Mouse (Mus musculus): Measurements from ENCODE around the gene Tspan9. TPM values are rescaled to one million over a fixed set of nuclear protein-coding genes. Genes with fewer than 3 reads are reported as not detected.

Tspan9 gene
- total and polyA plus RNA-seq, 2 experiments from 2014 or later: 105 to 332 TPM

- DNase-seq (ENCODE audit: low spot score) (no peak), ATAC-seq (ENCODE audit: insufficient read depth, low read depth) (no peak)
- Histone ChIP-seq H3K27ac (ENCODE audit: low read depth) (no peak overlapping the region), H3K36me3 (replicated peaks; ENCODE audit: control insufficient read depth, insufficient read depth, low read length) (peaks cover 5% of the 10 kb centered on the region; the same call in 1 of the 2 replicates), H3K4me1 (ENCODE audit: control insufficient read depth, insufficient read depth) (peaks cover 28% of the 10 kb centered on the region), H3K9ac (replicated peaks; ENCODE audit: low read depth, low read length) (no peak overlapping the region), H3K4me3 (ENCODE audit: low read depth, low read length) (no peak overlapping the region), H3K4me2 (ENCODE audit: low read depth, low read length) (no peak overlapping the region), H3K27me3 (ENCODE audit: control insufficient read depth, insufficient read depth, low read length) (no peaks in the 10 kb centered on the region), H3K9me3 (replicated peaks; ENCODE audit: control insufficient read depth, low read length) (no peaks in the 10 kb centered on the region)
- no peak for TF ChIP-seq EP300 (IDR thresholded peaks at IDR 0.05; ENCODE audit: low read depth)
- no peak for TF ChIP-seq CTCF (IDR thresholded peaks at IDR 0.05; ENCODE audit: low read depth)
- 77% methylated on average over 6 of the region's 6 CpGs for WGBS
Measured at GRCm38 (mm10) chr6:128062784-128063183, 80.6 kb downstream of the Tspan9 start.

GRCm38 (mm10) chr6:128062216-128062615, 81.2 kb downstream of the Tspan9 start:
- no peak overlapping the region for H3K4me3 ChIP-seq (ENCODE audit: low read depth, low read length)
- no peak overlapping the region for H3K9ac ChIP-seq (replicated peaks; ENCODE audit: low read depth, low read length)
- no peaks in the 10 kb centered on the region for H3K9me3 ChIP-seq (replicated peaks; ENCODE audit: control insufficient read depth, low read length)
- no peak for TF ChIP-seq CTCF (IDR thresholded peaks at IDR 0.05; ENCODE audit: low read depth)
- TF ChIP-seq EP300 (IDR thresholded peaks at IDR 0.05; ENCODE audit: low read depth): no peak
- H3K27me3 ChIP-seq (ENCODE audit: control insufficient read depth, insufficient read depth, low read length): no peaks in the 10 kb centered on the region
- WGBS: 89% methylated on average over 13 of the region's 13 CpGs
- no peak overlapping the region for H3K27ac ChIP-seq (ENCODE audit: low read depth)
- no peak overlapping the region for H3K4me2 ChIP-seq (ENCODE audit: low read depth, low read length)
- no peak for DNase-seq (ENCODE audit: low spot score)
- ATAC-seq (ENCODE audit: insufficient read depth, low read depth): no peak
- peaks cover 22% of the 10 kb centered on the region for H3K4me1 ChIP-seq (ENCODE audit: control insufficient read depth, insufficient read depth)
- H3K36me3 ChIP-seq (replicated peaks; ENCODE audit: control insufficient read depth, insufficient read depth, low read length): peaks cover 5% of the 10 kb centered on the region; the same call in 1 of the 2 replicates

DNA sequence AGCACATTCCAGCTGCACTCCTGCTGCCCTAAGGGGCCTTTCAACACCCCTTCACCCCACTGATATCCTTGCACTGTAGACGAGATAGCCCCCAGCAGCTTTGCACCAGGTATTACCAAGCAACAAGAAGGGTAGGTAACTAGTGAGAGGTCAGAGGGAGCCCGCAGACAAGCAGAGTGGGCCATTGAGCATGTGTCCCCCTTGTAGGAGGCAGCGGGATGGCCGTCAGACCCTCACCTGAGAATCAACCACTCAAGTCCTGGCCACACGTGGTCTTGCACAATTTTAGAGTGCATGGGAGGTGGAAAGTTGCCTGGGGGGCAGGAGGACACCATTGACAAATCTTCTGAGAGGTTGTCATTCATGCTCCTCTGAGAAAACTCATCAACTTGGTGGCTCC, 82.1 kb downstream of the Tspan9 start:
- peaks cover 5% of the 10 kb centered on the region; the same call in 1 of the 2 replicates for H3K36me3 ChIP-seq (replicated peaks; ENCODE audit: control insufficient read depth, insufficient read depth, low read length)
- H3K4me2 ChIP-seq (ENCODE audit: low read depth, low read length): no peak overlapping the region
- no peak overlapping the region for H3K27ac ChIP-seq (ENCODE audit: low read depth)
- H3K9ac ChIP-seq (replicated peaks; ENCODE audit: low read depth, low read length): no peak overlapping the region
- H3K27me3 ChIP-seq (ENCODE audit: control insufficient read depth, insufficient read depth, low read length): no peaks in the 10 kb centered on the region
- peaks cover 14% of the 10 kb centered on the region for H3K4me1 ChIP-seq (ENCODE audit: control insufficient read depth, insufficient read depth)
- WGBS: 65% methylated on average over 5 of the region's 5 CpGs
- no peak overlapping the region for H3K4me3 ChIP-seq (ENCODE audit: low read depth, low read length)
- no peaks in the 10 kb centered on the region for H3K9me3 ChIP-seq (replicated peaks; ENCODE audit: control insufficient read depth, low read length)
- TF ChIP-seq EP300 (IDR thresholded peaks at IDR 0.05; ENCODE audit: low read depth) (no peak), CTCF (IDR thresholded peaks at IDR 0.05; ENCODE audit: low read depth) (no peak)
- DNase-seq (ENCODE audit: low spot score) (no peak), ATAC-seq (ENCODE audit: insufficient read depth, low read depth) (no peak)

DNA sequence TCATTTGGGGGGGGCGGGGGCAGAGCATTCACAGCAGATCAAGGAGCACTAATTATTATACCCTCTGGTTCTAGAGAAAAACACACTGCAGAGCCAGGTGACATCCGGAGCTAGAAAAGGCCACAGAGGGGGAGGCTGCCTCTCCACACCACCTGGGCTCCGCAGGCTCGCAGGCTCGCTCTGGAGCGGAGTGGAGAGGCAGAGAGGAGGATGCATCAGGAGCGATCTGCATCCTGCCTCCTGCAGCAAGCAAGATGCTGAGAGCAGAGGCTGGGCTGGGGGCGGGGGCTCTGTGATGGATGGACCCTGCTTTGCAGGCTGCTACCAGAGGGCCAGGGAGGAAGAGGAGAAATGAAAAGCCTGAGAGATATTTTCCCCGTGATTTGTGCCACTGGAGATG, 84.8 kb downstream of the Tspan9 start:
- H3K4me1 ChIP-seq (ENCODE audit: control insufficient read depth, insufficient read depth): peaks cover 10% of the 10 kb centered on the region
- DNase-seq (ENCODE audit: low spot score) (no peak), ATAC-seq (ENCODE audit: insufficient read depth, low read depth) (no peak)
- H3K36me3 ChIP-seq (replicated peaks; ENCODE audit: control insufficient read depth, insufficient read depth, low read length): no peaks in the 10 kb centered on the region
- WGBS: 77% methylated on average over 9 of the region's 9 CpGs
- H3K27me3 ChIP-seq (ENCODE audit: control insufficient read depth, insufficient read depth, low read length): no peaks in the 10 kb centered on the region
- H3K27ac ChIP-seq (ENCODE audit: low read depth): no peak overlapping the region
- no peak overlapping the region for H3K4me3 ChIP-seq (ENCODE audit: low read depth, low read length)
- TF ChIP-seq EP300 (IDR thresholded peaks at IDR 0.05; ENCODE audit: low read depth) (no peak), CTCF (IDR thresholded peaks at IDR 0.05; ENCODE audit: low read depth) (no peak)
- H3K4me2 ChIP-seq (ENCODE audit: low read depth, low read length): no peak overlapping the region
- H3K9ac ChIP-seq (replicated peaks; ENCODE audit: low read depth, low read length): no peak overlapping the region
- no peaks in the 10 kb centered on the region for H3K9me3 ChIP-seq (replicated peaks; ENCODE audit: control insufficient read depth, low read length)

GRCm38 (mm10) chr6:128058157-128058556, 85.2 kb downstream of the Tspan9 start:
- no peak for ATAC-seq (ENCODE audit: insufficient read depth, low read depth)
- Histone ChIP-seq H3K27ac (ENCODE audit: low read depth) (no peak overlapping the region), H3K27me3 (ENCODE audit: control insufficient read depth, insufficient read depth, low read length) (no peaks in the 10 kb centered on the region), H3K9ac (replicated peaks; ENCODE audit: low read depth, low read length) (no peak overlapping the region), H3K36me3 (replicated peaks; ENCODE audit: control insufficient read depth, insufficient read depth, low read length) (no peaks in the 10 kb centered on the region), H3K9me3 (replicated peaks; ENCODE audit: control insufficient read depth, low read length) (no peaks in the 10 kb centered on the region), H3K4me2 (ENCODE audit: low read depth, low read length) (no peak overlapping the region), H3K4me3 (ENCODE audit: low read depth, low read length) (no peak overlapping the region), H3K4me1 (ENCODE audit: control insufficient read depth, insufficient read depth) (peaks cover 10% of the 10 kb centered on the region)
- TF ChIP-seq EP300 (IDR thresholded peaks at IDR 0.05; ENCODE audit: low read depth) (no peak), CTCF (IDR thresholded peaks at IDR 0.05; ENCODE audit: low read depth) (no peak)
- WGBS: 65% methylated on average over 7 of the region's 7 CpGs
- no peak for DNase-seq (ENCODE audit: low spot score)

DNA sequence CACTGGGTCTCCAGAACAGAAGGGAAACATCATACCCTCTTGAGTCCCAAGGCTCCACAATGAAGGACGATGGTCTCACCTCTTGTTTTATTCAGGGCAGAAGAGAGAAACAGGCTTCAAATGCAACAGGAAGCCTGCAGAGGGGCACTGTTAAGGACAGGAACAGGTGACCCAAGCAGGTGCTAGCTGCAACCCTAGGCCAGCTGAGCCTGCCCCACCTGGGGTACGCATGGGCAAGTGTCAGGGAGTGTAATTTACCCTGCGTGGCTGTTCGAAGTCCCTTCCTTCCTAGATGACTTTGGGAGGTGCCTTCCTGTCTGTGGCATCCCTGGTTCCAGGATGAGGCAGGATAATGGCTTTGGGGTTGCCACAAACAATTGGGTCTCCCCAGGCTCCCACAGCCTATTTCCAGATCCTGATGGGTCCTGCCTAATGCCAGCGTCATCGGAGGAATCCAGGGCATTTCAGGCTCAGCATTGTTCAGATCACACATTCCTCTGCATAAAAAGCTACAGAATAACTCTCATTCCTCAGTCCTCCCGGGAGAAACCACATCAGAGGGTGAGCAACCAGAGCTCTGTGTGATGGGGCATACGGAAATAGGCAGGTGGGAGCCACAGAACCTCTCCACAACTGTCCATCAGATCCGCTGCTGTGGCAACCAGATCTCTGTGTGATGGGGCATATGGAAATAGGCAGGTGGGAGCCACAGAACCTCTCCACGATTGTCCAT, 90.2 kb downstream of the Tspan9 start:
- TF ChIP-seq CTCF (IDR thresholded peaks at IDR 0.05; ENCODE audit: low read depth) (no peak), EP300 (IDR thresholded peaks at IDR 0.05; ENCODE audit: low read depth) (no peak)
- ATAC-seq (ENCODE audit: insufficient read depth, low read depth) (0 out of 2 replicates have a peak, but pooled peaks have one; percentile 10), DNase-seq (ENCODE audit: low spot score) (no peak)
- WGBS: 47% methylated on average over 10 of the region's 10 CpGs
- H3K9ac ChIP-seq (replicated peaks; ENCODE audit: low read depth, low read length): no peak overlapping the region
- H3K4me1 ChIP-seq (ENCODE audit: control insufficient read depth, insufficient read depth): peaks cover 15% of the 10 kb centered on the region
- H3K4me3 ChIP-seq (ENCODE audit: low read depth, low read length): no peak overlapping the region
- no peak overlapping the region for H3K4me2 ChIP-seq (ENCODE audit: low read depth, low read length)
- H3K27ac ChIP-seq (ENCODE audit: low read depth): no peak overlapping the region
- no peaks in the 10 kb centered on the region for H3K27me3 ChIP-seq (ENCODE audit: control insufficient read depth, insufficient read depth, low read length)
- no peaks in the 10 kb centered on the region for H3K36me3 ChIP-seq (replicated peaks; ENCODE audit: control insufficient read depth, insufficient read depth, low read length)
- no peaks in the 10 kb centered on the region for H3K9me3 ChIP-seq (replicated peaks; ENCODE audit: control insufficient read depth, low read length)
